Mouse (Mus musculus) heart, adult 2 months (tissue): ENCODE data around the gene Foxp1.

Experiments used
- CTCF ChIP-seq: fragments of 200-600 bp; IDR thresholded peaks from 2 replicates; pipeline ENCODE4 v1.8.1; 2022; ENCODE audit warnings: antibody characterized with exemption, mild to moderate bottlenecking, moderate library complexity
- EP300 ChIP-seq: fragments of 200-500 bp; IDR thresholded peaks from 2 replicates; pipeline ENCODE4 v1.6.1; 2011; ENCODE audit warnings: low read depth, low read length, control low read depth; ENCODE audit not compliant: insufficient read depth

DNA sequence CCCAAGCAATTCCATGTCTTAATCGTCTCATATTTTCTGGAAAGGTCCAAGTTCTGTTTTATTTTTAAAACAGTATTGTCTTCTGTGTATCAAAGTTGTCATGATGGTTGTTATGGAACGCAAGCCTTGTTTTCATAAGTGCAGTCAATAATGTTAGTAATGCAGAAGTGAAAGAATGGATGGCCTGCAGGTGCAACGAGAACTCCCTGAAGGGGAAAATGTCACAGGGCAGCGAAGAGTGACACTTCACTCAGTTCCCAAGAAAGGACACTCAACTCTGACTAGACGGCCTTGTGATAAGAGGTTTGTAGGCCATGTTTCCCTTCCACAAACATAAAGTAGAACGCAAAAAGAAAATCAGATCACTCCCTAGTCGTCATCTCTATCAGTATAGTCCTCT is 469.4 kb downstream of the Foxp1 start:
- no peak for TF ChIP-seq CTCF
- no peak for TF ChIP-seq EP300
